Mouse (Mus musculus) hindbrain, embryonic 16.5 days (tissue): ENCODE data around the gene Cd320. TPM values are rescaled to one million over a fixed set of nuclear protein-coding genes. Genes with fewer than 3 reads are reported as not detected.
A peak's percentile ranks its signal among the peaks of the same experiment; 100 is the strongest.
"Not testable (repeated sequence)": the region's sequence is repeated elsewhere in the genome, so short reads cannot be mapped to it uniquely, and the experiment has no call there.

Experiments
- ATAC-seq: fragments of 200-750 bp; cut with Nextera tagmentation; 2 replicates; pipeline ENCODE4 v1.8.0; 2017; ENCODE audit warnings: moderate TSS enrichment, moderate library complexity
- H3K27ac ChIP-seq: fragments of 300-500 bp; sonication (generic); 2 replicates; pipeline ENCODE4 v1.5.1; 2014; ENCODE audit warnings: low read depth, mild to moderate bottlenecking, control low read depth, low read length, moderate library complexity
- H3K27me3 ChIP-seq: fragments of 300-500 bp; sonication (generic); replicated peaks from 2 replicates; pipeline ENCODE4 v1.6.1; 2014; ENCODE audit warnings: low read length; ENCODE audit not compliant: control insufficient read depth, insufficient read depth
- H3K36me3 ChIP-seq: fragments of 300-500 bp; sonication (generic); 2 replicates; pipeline ENCODE4 v1.6.1; 2014; ENCODE audit warnings: mild to moderate bottlenecking, low read length, moderate library complexity, mixed read lengths; ENCODE audit not compliant: control insufficient read depth, insufficient read depth
- H3K4me1 ChIP-seq: fragments of 300-500 bp; sonication (generic); 2 replicates; pipeline ENCODE4 v1.6.1; 2014; ENCODE audit warnings: low read depth, low read length; ENCODE audit not compliant: control insufficient read depth, insufficient read depth
- H3K4me2 ChIP-seq: fragments of 300-500 bp; sonication (generic); 2 replicates; pipeline ENCODE4 v1.6.1; 2014; ENCODE audit warnings: mild to moderate bottlenecking, low read length, control low read depth, moderate library complexity
- H3K4me3 ChIP-seq: fragments of 300-500 bp; sonication (generic); 2 replicates; pipeline ENCODE4 v1.5.1; 2014; ENCODE audit warnings: mild to moderate bottlenecking, low read length, control low read depth, moderate library complexity
- H3K9ac ChIP-seq: fragments of 300-500 bp; sonication (generic); 2 replicates; pipeline ENCODE4 v1.6.1; 2014; ENCODE audit warnings: low read depth, mild to moderate bottlenecking, control low read depth, low read length, moderate library complexity
- H3K9me3 ChIP-seq: fragments of 300-500 bp; sonication (generic); 2 replicates; pipeline ENCODE4 v1.6.1; 2014; ENCODE audit warnings: mild to moderate bottlenecking, low read length, moderate library complexity; ENCODE audit not compliant: control insufficient read depth
- WGBS: fragments of 180-500 bp; shearing (Covaris S2); extraction: QIAGEN DNeasy Blood & Tissue Kit; methylation state at CpG from one replicate; pipeline ENCODE4 v1.1.7; 2014; 5-methylcytosine and 5-hydroxymethylcytosine counted together
- polyA plus RNA-seq: library from polyadenylated mRNA; unstranded; fragments of >200 nt; fragmentation: Nextera tagmentation; extraction: Ambion mirVana; gene quantifications from 2 replicates; pipeline ENCODE4 v1.2.1, GENCODE M21; 2015

The Cd320 gene
- polyA plus RNA-seq, 1 experiment from 2014 or later = 59.8 TPM

- Histone ChIP-seq H3K4me3 (peak overlapping the region; percentile 61), H3K9ac (peak overlapping the region; percentile 59), H3K4me2 (peak overlapping the region; percentile 74), H3K27ac (peak overlapping the region; percentile 48; the same call in 1 of the 2 replicates)
- not testable (repeated sequence) for ATAC-seq, H3K4me1 ChIP-seq, H3K9me3 ChIP-seq, H3K36me3 ChIP-seq, H3K27me3 ChIP-seq
- under 1% methylated on average over 38 of the region's 44 CpGs for WGBS
Observed at GRCm38 (mm10) chr17:33889941-33890532, 47.1 kb downstream of the Cd320 start.

DNA sequence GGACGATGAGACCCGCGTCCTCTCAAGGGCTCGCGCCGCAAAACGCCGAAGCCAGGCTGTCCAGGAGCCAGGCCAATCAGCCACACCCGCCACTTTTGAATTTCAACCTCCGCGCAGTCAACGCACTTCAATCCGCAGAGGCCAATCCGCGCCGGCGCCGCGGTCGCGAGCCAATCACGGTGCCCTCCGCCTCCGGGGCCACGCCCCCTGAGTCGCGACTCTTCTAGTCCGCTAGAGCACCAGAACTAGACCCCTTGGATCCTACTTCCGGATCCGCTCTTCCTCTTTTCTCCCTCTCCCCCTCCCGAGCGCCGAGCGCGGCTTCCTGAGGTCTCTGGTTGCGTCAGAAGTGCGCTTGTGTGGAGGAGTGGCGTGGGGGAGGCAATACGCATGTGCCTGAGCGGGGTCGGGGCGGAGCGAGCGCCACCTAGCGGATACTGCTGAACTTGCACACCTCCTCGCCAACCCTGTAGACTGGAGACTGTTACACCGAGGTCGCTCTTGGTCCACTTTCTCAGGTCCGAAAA is 47.7 kb downstream of the Cd320 start, which contains the start of gene Kifc1:
Kifc1 (minus strand) TSS at position 129 of the 527 bp plus-strand sequence.
- Histone ChIP-seq H3K9ac (peak within 1 kb of the TSS; percentile 59), H3K27ac (peak within 1 kb of the TSS; percentile 48; the same call in 1 of the 2 replicates), H3K9me3 (no peaks in the 10 kb centered on the region), H3K4me1 (peaks cover 4% of the 10 kb centered on the region; the same call in 1 of the 2 replicates), H3K4me3 (peak within 1 kb of the TSS; percentile 61), H3K36me3 (no peaks in the 10 kb centered on the region), H3K27me3 (no peaks in the 10 kb centered on the region), H3K4me2 (peak within 1 kb of the TSS; percentile 74)
- WGBS = under 1% methylated on average over 45 of the region's 49 CpGs
- ATAC-seq = peak; percentile 100

DNA sequence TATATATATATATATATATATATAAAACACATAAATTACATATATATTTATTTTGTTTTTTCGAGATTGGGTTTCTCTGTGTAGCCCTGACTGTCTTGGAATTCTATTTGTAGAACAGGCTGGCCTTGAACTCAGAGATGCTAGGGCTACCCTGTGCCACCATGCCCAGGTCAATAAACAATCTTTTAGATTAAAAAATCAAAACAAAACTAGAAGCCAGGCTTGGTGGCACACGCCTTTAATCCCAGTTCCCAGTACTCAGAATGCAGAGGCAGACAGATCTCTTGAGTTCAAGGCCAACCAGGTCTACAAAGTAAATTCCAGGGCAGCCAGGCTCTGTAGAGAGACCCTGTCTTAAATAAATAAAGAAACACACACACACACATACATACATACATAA is 48.5 kb downstream of the Cd320 start:
- Histone ChIP-seq H3K4me3 (no peak overlapping the region), H3K4me1 (peaks cover 4% of the 10 kb centered on the region; the same call in 1 of the 2 replicates)

DNA sequence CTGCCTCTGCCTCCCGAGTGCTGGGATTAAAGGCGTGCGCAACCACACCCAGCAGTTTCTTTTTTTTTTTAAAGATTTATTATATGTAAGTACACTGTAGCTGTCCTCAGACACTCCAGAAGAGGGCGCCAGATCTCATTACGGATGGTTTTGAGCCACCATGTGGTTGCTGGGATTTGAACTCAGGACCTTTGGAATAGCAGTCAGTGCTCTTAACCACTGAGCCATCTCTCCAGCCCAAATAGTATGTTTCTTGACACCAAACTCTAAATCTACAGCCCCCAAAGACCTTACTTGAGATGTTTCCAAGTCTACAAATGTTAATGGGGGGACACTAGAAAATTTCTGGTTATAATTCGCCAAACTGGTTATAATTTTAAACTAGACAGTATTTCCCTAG is 49.0 kb downstream of the Cd320 start:
- not testable (repeated sequence) for H3K4me2 ChIP-seq, H3K36me3 ChIP-seq, H3K4me1 ChIP-seq, H3K4me3 ChIP-seq, H3K27ac ChIP-seq, ATAC-seq, H3K9ac ChIP-seq, H3K27me3 ChIP-seq, H3K9me3 ChIP-seq
- WGBS = 71% methylated on average over 6 of the region's 6 CpGs

More for the DNA sequence above, 48.5 kb downstream of the Cd320 start:
- H3K27me3 ChIP-seq = no peaks in the 10 kb centered on the region
- H3K36me3 ChIP-seq = no peaks in the 10 kb centered on the region
- H3K27ac ChIP-seq = no peak overlapping the region
- no peak overlapping the region for H3K9ac ChIP-seq
- H3K4me2 ChIP-seq = no peak overlapping the region
- H3K9me3 ChIP-seq = no peaks in the 10 kb centered on the region
- no peak for ATAC-seq
- 68% methylated on average over 2 of the region's 2 CpGs for WGBS

GRCm38 (mm10) chr17:33892429-33892828 is 49.5 kb downstream of the Cd320 start:
- Histone ChIP-seq H3K4me3 (no peak overlapping the region), H3K27ac (no peak overlapping the region), H3K36me3 (no peaks in the 10 kb centered on the region), H3K4me2 (no peak overlapping the region), H3K9ac (no peak overlapping the region), H3K27me3 (no peaks in the 10 kb centered on the region), H3K9me3 (no peaks in the 10 kb centered on the region), H3K4me1 (peaks cover 4% of the 10 kb centered on the region; the same call in 1 of the 2 replicates)
- 17% methylated on average over 7 of the region's 7 CpGs for WGBS
- no peak for ATAC-seq

DNA sequence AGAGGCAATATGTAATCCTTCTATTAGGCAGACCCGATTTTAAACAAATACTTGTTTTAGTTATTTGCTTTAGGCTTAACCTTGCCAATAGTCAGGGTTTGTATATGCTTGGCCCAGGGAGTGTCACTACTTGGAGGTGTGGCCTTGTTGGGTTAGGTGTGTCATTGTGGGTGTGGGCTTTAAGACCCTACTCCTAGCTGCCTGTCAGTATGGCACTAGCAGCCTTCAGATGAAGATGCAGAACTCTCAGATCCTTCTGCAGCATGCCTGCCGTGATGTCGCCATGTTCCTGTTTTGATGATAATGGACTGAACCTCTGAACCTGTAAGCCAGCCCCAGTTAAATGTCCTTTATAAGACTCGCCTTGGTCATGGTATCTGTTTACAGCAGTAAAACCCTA is 50.1 kb downstream of the Cd320 start:
- 84% methylated on average over 4 of the region's 4 CpGs for WGBS

GRCm38 (mm10) chr17:33897114-33897794 is 54.4 kb downstream of the Cd320 start:
- ATAC-seq = no peak
- H3K4me3 ChIP-seq = no peak overlapping the region
- no peaks in the 10 kb centered on the region for H3K36me3 ChIP-seq
- H3K4me1 ChIP-seq = no peaks in the 10 kb centered on the region
- no peak overlapping the region for H3K4me2 ChIP-seq
- H3K9me3 ChIP-seq = no peaks in the 10 kb centered on the region
- 44% methylated on average over 6 of the region's 6 CpGs for WGBS
- no peak overlapping the region for H3K9ac ChIP-seq
- H3K27ac ChIP-seq = no peak overlapping the region
- no peaks in the 10 kb centered on the region for H3K27me3 ChIP-seq

More for the DNA sequence above, 50.1 kb downstream of the Cd320 start:
- H3K36me3 ChIP-seq, H3K9ac ChIP-seq, H3K27me3 ChIP-seq, H3K4me3 ChIP-seq, H3K4me2 ChIP-seq, H3K4me1 ChIP-seq, ATAC-seq, H3K27ac ChIP-seq, H3K9me3 ChIP-seq: not testable (repeated sequence)

DNA sequence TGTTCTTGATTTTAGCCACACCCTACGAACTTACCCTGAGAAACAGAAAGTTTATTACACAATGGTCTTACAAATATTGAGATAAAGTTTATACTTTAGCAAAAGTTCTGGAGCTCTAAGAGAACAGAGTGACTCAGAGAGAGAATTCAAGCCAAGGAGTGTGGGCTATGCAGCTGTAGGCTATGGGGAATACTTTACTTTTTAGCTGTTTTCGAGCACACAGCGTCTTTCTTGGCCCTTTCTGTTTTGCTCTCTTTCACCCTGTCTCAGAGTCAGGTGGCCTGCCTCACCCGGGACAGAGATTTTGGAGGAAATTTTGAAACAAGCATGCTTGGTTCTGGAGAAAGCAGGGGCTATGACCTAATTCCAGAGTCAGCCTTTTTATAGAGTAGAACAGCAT is 55.3 kb downstream of the Cd320 start:
- H3K36me3 ChIP-seq, ATAC-seq, H3K9ac ChIP-seq, H3K4me2 ChIP-seq, H3K4me3 ChIP-seq, H3K4me1 ChIP-seq, H3K27me3 ChIP-seq, H3K9me3 ChIP-seq, H3K27ac ChIP-seq: not testable (repeated sequence)
- 83% methylated on average over 4 of the region's 4 CpGs for WGBS
